Mouse (Mus musculus) MEL (cell line): ENCODE results near the gene Zfp874b.

Experiments
- CHD1 ChIP-seq: IDR thresholded peaks from 2 replicates; pipeline ENCODE4 v1.6.1; 2012; ENCODE audit warnings: low read depth, mild to moderate bottlenecking, inconsistent platforms, low read length, improper control_type of control experiment
- CTCF ChIP-seq, 3 experiments: IDR thresholded peaks in 2 of 3; conservative IDR thresholded peaks in 1 of 3; 2 replicates each; pipeline ENCODE4 v1.5.1; 2011 to 2012; ENCODE audit warnings: low read length in 3 of 3, low read depth in 2 of 3, mild to moderate bottlenecking in 2 of 3, improper control_type of control experiment in 1 of 3, inconsistent platforms in 1 of 3, mixed read lengths in 1 of 3, moderate library complexity in 1 of 3; ENCODE audit not compliant: control insufficient read depth in 1 of 3, insufficient read depth in 1 of 3, poor library complexity in 1 of 3, severe bottlenecking in 1 of 3
- EP300 ChIP-seq, 2 experiments: IDR thresholded peaks; 2 replicates each; pipeline ENCODE4 v1.6.1; 2011; ENCODE audit warnings: improper control_type of control experiment in 2 of 2, low read length in 2 of 2, low read depth in 1 of 2, mild to moderate bottlenecking in 1 of 2
- ETS1 ChIP-seq: IDR thresholded peaks from 2 replicates; pipeline ENCODE4 v1.6.1; 2012; ENCODE audit warnings: low read depth, mild to moderate bottlenecking, inconsistent platforms, low read length, improper control_type of control experiment, moderate library complexity
- MAFK ChIP-seq: IDR thresholded peaks from 2 replicates; pipeline ENCODE4 v1.6.1; 2011; ENCODE audit warnings: low read depth, mild to moderate bottlenecking, low read length, improper control_type of control experiment, borderline replicate concordance
- MAX ChIP-seq: IDR thresholded peaks from 2 replicates; pipeline ENCODE4 v1.6.1; 2011; ENCODE audit warnings: low read length, improper control_type of control experiment
- POLR2A ChIP-seq, 2 experiments: IDR thresholded peaks; 2 replicates each; pipeline ENCODE4 v1.6.1; 2011 to 2012; ENCODE audit warnings: low read length in 2 of 2, mild to moderate bottlenecking in 2 of 2, control low read depth in 1 of 2, improper control_type of control experiment in 1 of 2, low read depth in 1 of 2, moderate library complexity in 1 of 2; ENCODE audit not compliant: control insufficient read depth in 1 of 2, insufficient read depth in 1 of 2, poor library complexity in 1 of 2
- POLR2AphosphoS5 ChIP-seq: IDR thresholded peaks from 2 replicates; pipeline ENCODE4 v1.6.1; 2012; ENCODE audit warnings: low read depth, borderline replicate concordance, mild to moderate bottlenecking, inconsistent platforms, low read length, moderate library complexity, mixed read lengths

GRCm38 (mm10) chr13:67469274-67469673 lies 14.8 kb downstream of the Zfp874b start:
- no peak for TF ChIP-seq POLR2AphosphoS5
- no peak for TF ChIP-seq POLR2A (IDR thresholded peaks at IDR 0.05; ENCODE audit: control insufficient read depth in 1 of 2, insufficient read depth in 1 of 2, low read depth in 1 of 2, low read length in 2 of 2, poor library complexity in 1 of 2)
- TF ChIP-seq CTCF (IDR thresholded peaks at IDR 0.05 in 2 of 3, conservative IDR thresholded peaks at IDR 0.05 in 1 of 3; ENCODE audit: control insufficient read depth in 1 of 3, insufficient read depth in 1 of 3, low read depth in 2 of 3, low read length in 3 of 3, poor library complexity in 1 of 3, severe bottlenecking in 1 of 3): no peak
- TF ChIP-seq MAX: no peak
- no peak for TF ChIP-seq EP300 (IDR thresholded peaks at IDR 0.05; ENCODE audit: low read depth in 1 of 2, low read length in 2 of 2)
- no peak for TF ChIP-seq MAFK
- no peak for TF ChIP-seq CHD1
- no peak for TF ChIP-seq ETS1
